Mouse (Mus musculus): ENCODE measurements around the gene Mlycd. TPM values are rescaled to one million over a fixed set of nuclear protein-coding genes. Genes with fewer than 3 reads are reported as not detected.
"Not testable (repeated sequence)": the region's sequence is repeated elsewhere in the genome, so short reads cannot be mapped to it uniquely, and the experiment has no call there.

Gene Mlycd
- 4.7 and 5.9 TPM in 2 replicates for polyA plus RNA-seq (2011; ENCODE audit: insufficient read depth, insufficient read length, low replicate concordance, missing spikeins)

DNA sequence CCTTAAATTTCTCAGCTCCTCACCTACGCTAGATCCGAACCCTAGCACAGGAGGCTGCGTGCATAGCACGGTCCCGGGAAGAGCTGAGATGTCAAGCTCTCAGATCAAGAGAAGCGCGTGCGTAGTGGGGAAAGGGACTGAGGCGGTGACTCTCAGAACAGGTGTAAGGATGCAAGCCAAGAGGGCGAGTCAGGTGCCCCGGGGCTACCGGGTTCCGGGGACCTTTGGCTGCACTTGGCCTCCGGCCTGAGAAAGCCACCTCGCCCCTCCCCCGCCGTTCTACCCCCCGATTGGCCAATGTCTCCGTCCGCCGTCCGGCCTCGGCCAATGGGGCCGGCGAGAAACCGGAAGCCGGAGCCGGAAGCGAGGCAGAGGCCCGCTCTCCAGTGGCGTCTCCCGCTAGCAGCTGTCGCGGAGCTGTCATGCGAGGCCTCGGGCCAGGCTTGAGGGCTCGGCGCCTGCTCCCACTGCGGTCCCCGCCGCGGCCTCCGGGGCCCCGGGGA, at the start of gene Mlycd:
Mlycd (plus strand) TSS at position 355 of the 503 bp plus-strand sequence.
- WGBS: under 1% methylated on average over 43 of the region's 44 CpGs
- H3K27ac ChIP-seq (ENCODE audit: control insufficient read depth, insufficient read depth, low read depth, low read length, poor library complexity): peak within 1 kb of the TSS; percentile 93
- TF ChIP-seq CTCF (IDR thresholded peaks at IDR 0.05; ENCODE audit: control insufficient read depth, insufficient read depth, low read length) (no peak), POLR2A (IDR thresholded peaks at IDR 0.05; ENCODE audit: borderline replicate concordance, control insufficient read depth, low read depth, low read length) (peak; percentile 82; the same call in 1 of the 2 replicates)

DNA sequence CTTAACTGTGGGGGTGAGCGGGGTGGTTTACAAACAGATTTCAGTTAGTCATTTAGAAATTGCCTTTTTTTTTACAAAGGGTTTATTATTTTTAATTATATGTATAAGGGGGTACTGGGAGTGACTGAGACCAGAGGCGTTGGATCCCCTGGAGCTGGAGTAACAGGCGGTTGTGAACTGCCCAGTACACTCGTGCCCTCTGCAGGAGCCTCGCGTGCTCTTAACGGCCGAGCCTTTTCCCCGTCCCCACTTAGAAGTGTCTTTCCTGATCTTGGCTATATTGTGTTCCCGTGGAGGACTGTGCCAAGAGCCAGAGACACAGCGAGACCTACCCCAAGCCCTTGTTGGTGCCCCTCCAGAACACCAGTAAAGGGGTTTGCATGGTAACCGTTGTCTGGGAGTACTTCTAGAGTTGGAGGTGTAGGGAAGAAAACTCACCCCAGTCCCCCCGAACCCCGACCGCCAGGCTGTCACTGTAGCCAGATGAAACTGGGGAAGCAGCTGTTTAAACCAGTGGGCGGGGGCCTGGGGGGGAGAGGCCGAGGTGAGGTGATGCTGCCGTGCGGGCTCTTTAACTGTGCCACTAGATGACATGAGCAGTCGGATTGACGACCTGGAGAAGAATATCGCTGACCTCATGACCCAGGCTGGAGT, 49.5 kb upstream of the Mlycd start:
- no peak overlapping the region for H3K27ac ChIP-seq (ENCODE audit: control insufficient read depth, insufficient read depth, low read depth, low read length, poor library complexity)
- H3K4me1 ChIP-seq (ENCODE audit: control insufficient read depth, insufficient read depth, low read length): peaks cover 2% of the 10 kb centered on the region; the same call in 1 of the 2 replicates
- H3K4me3 ChIP-seq (replicated peaks; ENCODE audit: control insufficient read depth, low read depth, low read length): peak overlapping the region; percentile 83
- TF ChIP-seq CTCF (IDR thresholded peaks at IDR 0.05; ENCODE audit: control insufficient read depth, insufficient read depth, low read length): no peak
- TF ChIP-seq POLR2A (IDR thresholded peaks at IDR 0.05; ENCODE audit: borderline replicate concordance, control insufficient read depth, low read depth, low read length): no peak
- 27% methylated on average over 22 of the region's 22 CpGs for WGBS

More for the DNA sequence above, at the start of gene Mlycd:
- peaks cover 2% of the 10 kb centered on the region for H3K4me1 ChIP-seq (ENCODE audit: control insufficient read depth, insufficient read depth, low read length)
- peak within 1 kb of the TSS; percentile 82 for H3K4me3 ChIP-seq (replicated peaks; ENCODE audit: control insufficient read depth, low read depth, low read length)

DNA sequence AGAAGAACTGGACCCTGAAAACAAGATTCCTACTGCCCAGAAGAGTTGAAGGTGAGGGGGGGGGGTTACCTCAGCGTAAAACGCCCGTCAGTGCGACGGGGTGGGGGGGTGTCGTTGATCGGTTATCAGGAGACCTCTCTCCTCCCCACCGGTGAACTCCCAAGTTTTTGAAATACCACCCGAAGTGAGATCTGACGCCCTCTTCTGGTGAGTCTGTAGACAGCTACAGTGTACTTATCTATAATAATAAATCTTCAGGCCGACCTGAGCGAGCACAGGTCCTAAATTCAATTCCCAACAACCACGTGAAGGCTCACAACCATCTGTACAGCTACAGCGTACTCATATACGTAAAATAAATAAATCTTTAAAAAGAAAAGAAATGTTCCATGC, 49.0 kb upstream of the Mlycd start:
- TF ChIP-seq CTCF (IDR thresholded peaks at IDR 0.05; ENCODE audit: control insufficient read depth, insufficient read depth, low read length) (no peak), POLR2A (IDR thresholded peaks at IDR 0.05; ENCODE audit: borderline replicate concordance, control insufficient read depth, low read depth, low read length) (no peak)
- no peak overlapping the region for H3K4me3 ChIP-seq (replicated peaks; ENCODE audit: control insufficient read depth, low read depth, low read length)
- H3K27ac ChIP-seq (ENCODE audit: control insufficient read depth, insufficient read depth, low read depth, low read length, poor library complexity): no peak overlapping the region
- peaks cover 2% of the 10 kb centered on the region; the same call in 1 of the 2 replicates for H3K4me1 ChIP-seq (ENCODE audit: control insufficient read depth, insufficient read depth, low read length)
- 68% methylated on average over 15 of the region's 15 CpGs for WGBS

GRCm38 (mm10) chr8:119351647-119352046, 43.0 kb upstream of the Mlycd start:
- 93% methylated on average over 19 of the region's 19 CpGs for WGBS
- H3K4me1 ChIP-seq (ENCODE audit: control insufficient read depth, insufficient read depth, low read length): peaks cover 2% of the 10 kb centered on the region; the same call in 1 of the 2 replicates
- H3K27ac ChIP-seq (ENCODE audit: control insufficient read depth, insufficient read depth, low read depth, low read length, poor library complexity): no peak overlapping the region
- no peak for TF ChIP-seq POLR2A (IDR thresholded peaks at IDR 0.05; ENCODE audit: borderline replicate concordance, control insufficient read depth, low read depth, low read length)
- no peak for TF ChIP-seq CTCF (IDR thresholded peaks at IDR 0.05; ENCODE audit: control insufficient read depth, insufficient read depth, low read length)
- H3K4me3 ChIP-seq (replicated peaks; ENCODE audit: control insufficient read depth, low read depth, low read length): no peak overlapping the region

- 3% methylated on average over 10 of the region's 10 CpGs for WGBS
- no peaks in the 10 kb centered on the region; the same call in 1 of the 2 replicates for H3K4me1 ChIP-seq (ENCODE audit: control insufficient read depth, insufficient read depth, low read length)
- H3K4me3 ChIP-seq (replicated peaks; ENCODE audit: control insufficient read depth, low read depth, low read length): no peak overlapping the region
- H3K27ac ChIP-seq (ENCODE audit: control insufficient read depth, insufficient read depth, low read depth, low read length, poor library complexity): no peak overlapping the region; the same call in 1 of the 2 replicates
- TF ChIP-seq CTCF (IDR thresholded peaks at IDR 0.05; ENCODE audit: control insufficient read depth, insufficient read depth, low read length): no peak
- TF ChIP-seq POLR2A (IDR thresholded peaks at IDR 0.05; ENCODE audit: borderline replicate concordance, control insufficient read depth, low read depth, low read length): no peak
These were observed 41.6 kb upstream of the Mlycd start for GRCm38 (mm10) chr8:119352977-119353658.

GRCm38 (mm10) chr8:119353659-119354023, 41.0 kb upstream of the Mlycd start:
- Histone ChIP-seq H3K4me1 (ENCODE audit: control insufficient read depth, insufficient read depth, low read length) (no peaks in the 10 kb centered on the region; the same call in 1 of the 2 replicates), H3K4me3 (replicated peaks; ENCODE audit: control insufficient read depth, low read depth, low read length) (no peak overlapping the region), H3K27ac (ENCODE audit: control insufficient read depth, insufficient read depth, low read depth, low read length, poor library complexity) (no peak overlapping the region)
- WGBS: 22% methylated on average over 6 of the region's 6 CpGs
- TF ChIP-seq CTCF (IDR thresholded peaks at IDR 0.05; ENCODE audit: control insufficient read depth, insufficient read depth, low read length) (no peak), POLR2A (IDR thresholded peaks at IDR 0.05; ENCODE audit: borderline replicate concordance, control insufficient read depth, low read depth, low read length) (no peak)

DNA sequence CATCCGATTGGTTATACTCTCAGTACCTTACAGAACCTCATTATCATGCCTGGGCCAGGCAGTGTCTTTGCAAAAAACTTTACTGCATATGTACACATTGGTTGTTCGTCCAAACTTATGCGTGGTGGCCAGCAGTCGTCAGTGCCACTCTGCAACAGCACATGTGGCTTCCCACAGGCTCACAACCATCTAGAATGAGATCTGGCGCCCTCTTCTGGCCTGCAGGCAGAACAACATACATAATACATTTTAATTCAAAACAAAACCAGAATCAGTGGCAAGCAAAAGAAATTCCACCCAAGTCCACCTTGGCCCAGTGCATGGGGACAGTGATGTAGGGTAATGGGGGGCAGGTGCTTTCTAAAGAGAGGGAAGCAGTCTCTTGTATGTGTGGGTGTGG, 38.0 kb upstream of the Mlycd start:
- not testable (repeated sequence) for H3K27ac ChIP-seq (ENCODE audit: control insufficient read depth, insufficient read depth, low read depth, low read length, poor library complexity); H3K4me1 ChIP-seq (ENCODE audit: control insufficient read depth, insufficient read depth, low read length); H3K4me3 ChIP-seq (replicated peaks; ENCODE audit: control insufficient read depth, low read depth, low read length)
- TF ChIP-seq CTCF (IDR thresholded peaks at IDR 0.05; ENCODE audit: control insufficient read depth, insufficient read depth, low read length): peak; percentile 52; the same call in 1 of the 2 replicates
- WGBS: 42% methylated on average over 5 of the region's 5 CpGs

DNA sequence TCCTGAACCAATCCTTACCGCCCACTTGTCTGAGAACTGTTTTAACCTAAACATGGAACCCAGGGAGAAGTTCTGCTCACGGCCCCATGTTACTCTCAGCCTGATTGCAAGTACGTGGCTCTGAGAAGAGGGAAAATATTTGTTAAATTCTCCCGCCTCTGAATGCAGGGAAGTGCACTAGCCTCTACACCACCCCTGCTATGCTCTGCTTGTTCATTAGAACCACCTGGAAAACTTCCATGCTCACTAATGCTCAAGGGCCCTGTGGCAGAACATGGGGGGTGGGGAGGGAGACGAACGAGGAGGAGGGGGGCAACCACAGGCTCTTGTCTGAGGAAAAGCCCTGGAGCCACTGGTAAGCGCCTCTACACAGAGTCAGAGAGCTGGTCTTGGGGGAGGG, 36.5 kb upstream of the Mlycd start:
- TF ChIP-seq CTCF (IDR thresholded peaks at IDR 0.05; ENCODE audit: control insufficient read depth, insufficient read depth, low read length) (no peak), POLR2A (IDR thresholded peaks at IDR 0.05; ENCODE audit: borderline replicate concordance, control insufficient read depth, low read depth, low read length) (no peak)
- H3K4me1 ChIP-seq (ENCODE audit: control insufficient read depth, insufficient read depth, low read length): no peaks in the 10 kb centered on the region; the same call in 1 of the 2 replicates
- 79% methylated on average over 7 of the region's 7 CpGs for WGBS
- no peak overlapping the region for H3K27ac ChIP-seq (ENCODE audit: control insufficient read depth, insufficient read depth, low read depth, low read length, poor library complexity)
- H3K4me3 ChIP-seq (replicated peaks; ENCODE audit: control insufficient read depth, low read depth, low read length): no peak overlapping the region
